Comparison of ENCODE assay signal across 8 mouse cellular contexts in the genomic region with DNA sequence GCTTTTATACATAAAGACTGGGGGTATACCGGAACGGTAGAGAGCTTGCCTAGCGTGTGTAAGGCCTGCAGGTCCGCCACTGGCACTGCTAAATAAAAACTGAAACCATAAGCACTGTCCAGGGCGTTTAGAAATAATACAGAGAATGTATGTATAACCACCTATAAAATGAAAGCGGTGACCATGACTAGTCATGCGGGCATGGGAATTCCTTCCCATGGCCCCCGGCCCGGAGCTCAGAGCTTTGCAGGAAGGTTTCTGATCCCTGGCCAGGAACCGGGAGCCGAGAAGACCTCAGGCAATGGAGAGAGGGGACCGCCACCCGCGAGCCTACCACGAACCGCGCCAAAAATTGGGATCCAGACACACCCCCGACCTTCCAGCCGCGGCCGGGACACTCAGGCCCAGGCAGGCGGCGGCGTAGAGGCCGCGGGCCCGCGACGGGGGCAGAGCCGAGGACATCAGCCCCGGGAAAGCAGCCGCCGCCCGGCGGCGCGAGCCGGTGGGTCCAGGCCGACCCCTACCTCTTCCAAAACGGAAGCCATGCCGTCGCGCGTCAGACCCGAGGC. TPM values are rescaled to one million over a fixed set of nuclear protein-coding genes. Genes with fewer than 3 reads are reported as not detected.
A peak's percentile ranks its signal among the peaks of the same experiment; 100 is the strongest.
DNase-seq lines count a peak whose midpoint lies in the region; ATAC-seq and TF ChIP-seq lines count a peak whose summit lies in the region.

No protein-coding gene starts in this region.

- peak; percentile 78 for ATAC-seq in heart, embryonic 12.5 days (ENCODE audit: insufficient number of reproducible peaks, low FRiP score)
- ATAC-seq in limb, embryonic 15.5 days (ENCODE audit: insufficient number of reproducible peaks, low FRiP score, low TSS enrichment, low read depth): peak; percentile 60; the same call in 1 of the 2 replicates

- peaks cover 44% of the 10 kb centered on the region for H3K79me2 ChIP-seq in CH12.LX (replicated peaks; ENCODE audit: control insufficient read depth, extremely low read depth, insufficient read depth, poor library complexity, severe bottlenecking)

- under 1% methylated on average over 45 of the region's 45 CpGs for WGBS in heart, embryonic 12.5 days
- WGBS in limb, embryonic 15.5 days: under 1% methylated on average over 45 of the region's 45 CpGs

- in situ Hi-C loops in CH12.LX (cut with MboI; ENCODE audit: low pct_ligation_motif_present, low pct_unique_long_range_greater_than_20kb, low sequenced_read_pairs): loop anchor here (25.0 kb wide), 1 partner anchor 525 kb away; no protein-coding TSS in a partner anchor

- H3K9ac ChIP-seq in CH12.LX (ENCODE audit: insufficient read depth, low read depth): peak overlapping the region; percentile 81
- H3K9ac ChIP-seq in heart, embryonic 12.5 days: peak overlapping the region; percentile 88
- H3K9ac ChIP-seq in limb, embryonic 15.5 days: peak overlapping the region; percentile 89

- dilution Hi-C loops in CH12.LX (cut with MboI; ENCODE audit: extremely low pct_ligation_motif_present, extremely low pct_unique_long_range_greater_than_20kb, low sequenced_read_pairs): no loop called here

- DNase-seq in gastrocnemius, adult 18-20 months (ENCODE audit: low spot score): peak; percentile 42
- no peak for DNase-seq in gastrocnemius, postnatal 36 days
- peak; percentile 27 for DNase-seq in CH12.LX (ENCODE audit: extremely low read depth)
- DNase-seq in cerebellum, postnatal 10 days: peak; percentile 84 to 86
- peak; percentile 56 for DNase-seq in naive thymus-derived CD4-positive, alpha-beta T cell, adult 2 months (ENCODE audit: low read depth)
- no peak for DNase-seq in layer of hippocampus, adult 9-11 months

- no peak overlapping the region for H3K4me2 ChIP-seq in CH12.LX (ENCODE audit: insufficient read depth, low read depth, poor library complexity, severe bottlenecking)
- H3K4me2 ChIP-seq in heart, embryonic 12.5 days: peak overlapping the region; percentile 78
- H3K4me2 ChIP-seq in limb, embryonic 15.5 days: peak overlapping the region; percentile 59

- TF ChIP-seq RAD21 in CH12.LX (IDR thresholded peaks at IDR 0.05; ENCODE audit: low read depth, low read length): no peak

- peaks cover 0 to 27% of the 10 kb centered on the region in 2 experiments; a peak in 3 of 4 replicates for H3K4me1 ChIP-seq in CH12.LX (ENCODE audit: control insufficient read depth in 1 of 2, insufficient read depth in 2 of 2)
- H3K4me1 ChIP-seq in heart, embryonic 12.5 days (replicated peaks): peaks cover 11% of the 10 kb centered on the region
- H3K4me1 ChIP-seq in limb, embryonic 15.5 days: peaks cover 11% of the 10 kb centered on the region

- no peak for TF ChIP-seq EP300 in CH12.LX (IDR thresholded peaks at IDR 0.05; ENCODE audit: low read length)

- no peak for TF ChIP-seq CTCF in CH12.LX (conservative IDR thresholded peaks at IDR 0.05 in 1 of 2, IDR thresholded peaks at IDR 0.05 in 1 of 2; ENCODE audit: low read depth in 2 of 2, low read length in 2 of 2)

- TF ChIP-seq POLR2A in CH12.LX (IDR thresholded peaks at IDR 0.05; ENCODE audit: low read depth, low read length): no peak

- H3K36me3 ChIP-seq in CH12.LX (replicated peaks in 1 of 2; ENCODE audit: control insufficient read depth in 1 of 2, insufficient read depth in 1 of 2, low read length in 1 of 2): peaks cover 3 to 17% of the 10 kb centered on the region in 2 experiments
- peaks cover 10% of the 10 kb centered on the region for H3K36me3 ChIP-seq in heart, embryonic 12.5 days
- peaks cover 7% of the 10 kb centered on the region for H3K36me3 ChIP-seq in limb, embryonic 15.5 days

- no peaks in the 10 kb centered on the region for H3K9me3 ChIP-seq in CH12.LX (replicated peaks; ENCODE audit: low read length)
- no peaks in the 10 kb centered on the region for H3K9me3 ChIP-seq in heart, embryonic 12.5 days (replicated peaks)
- H3K9me3 ChIP-seq in limb, embryonic 15.5 days: no peaks in the 10 kb centered on the region

- peak overlapping the region; percentile 68 for H3K27ac ChIP-seq in CH12.LX (ENCODE audit: insufficient read depth, low read depth)
- peak overlapping the region; percentile 97 for H3K27ac ChIP-seq in heart, embryonic 12.5 days (ENCODE audit: poor library complexity, severe bottlenecking)
- H3K27ac ChIP-seq in limb, embryonic 15.5 days: peak overlapping the region; percentile 100

- peak overlapping the region; percentile 78 to 94 (median 92) for H3K4me3 ChIP-seq in CH12.LX (replicated peaks in 1 of 3; ENCODE audit: low read depth in 2 of 3, low read length in 2 of 3, poor library complexity in 1 of 3)
- H3K4me3 ChIP-seq in heart, embryonic 12.5 days: peak overlapping the region; percentile 86
- peak overlapping the region; percentile 92 for H3K4me3 ChIP-seq in limb, embryonic 15.5 days

- intact Hi-C loops in gastrocnemius, postnatal 36 days (cut with DNase I): loop anchor here (1.0 kb wide), 1 partner anchor 17 kb away; the partner anchor contains the start of gene Mrps14

- no peaks in the 10 kb centered on the region for H3K27me3 ChIP-seq in CH12.LX (replicated peaks)
- no peaks in the 10 kb centered on the region for H3K27me3 ChIP-seq in heart, embryonic 12.5 days (replicated peaks)
- no peaks in the 10 kb centered on the region for H3K27me3 ChIP-seq in limb, embryonic 15.5 days

TF ChIP-seq in CH12.LX, 34 proteins besides CTCF, POLR2A, EP300 and RAD21:
- TF ChIP-seq JUN (IDR thresholded peaks at IDR 0.05; ENCODE audit: insufficient read depth, low read depth, low read length): no peak
- 0 out of 2 replicates have a peak, but pooled peaks have one; percentile 27 for TF ChIP-seq RCOR1 (conservative IDR thresholded peaks at IDR 0.05; ENCODE audit: low read depth, low read length)
- TF ChIP-seq SIN3A (IDR thresholded peaks at IDR 0.05; ENCODE audit: low read length): peak; percentile 34; the same call in 1 of the 2 replicates

RNA-seq across cellular contexts. Expression of gene Cacybp, which starts 0.5 kb away (rescaled TPM):
- total RNA-seq in gastrocnemius, adult 18-20 months (2021): 10 to 100 TPM; 55.7 to 56.1 TPM
- total RNA-seq in gastrocnemius, postnatal 36 days (2021): 10 to 100 TPM; 43.8 to 49.1 TPM
- 130 and 174 TPM in 2 replicates for total RNA-seq in CH12.LX (2012; rRNA removed)
- 390 and 459 TPM in 2 replicates for total RNA-seq in CH12.LX (2014; rRNA removed)
- 357 and 459 TPM in 2 replicates for polyA plus RNA-seq in CH12.LX (2012; ENCODE audit: insufficient read length, low read depth)
- polyA plus RNA-seq in heart, embryonic 12.5 days (2016; fragmentation: Nextera tagmentation; extraction: Ambion mirVana): 175 and 181 TPM in 2 replicates
- 182 TPM in 2 replicates for polyA plus RNA-seq in limb, embryonic 15.5 days (2015; fragmentation: Nextera tagmentation; extraction: Ambion mirVana)

RNA-seq across cellular contexts. Expression of gene Mrps14, which starts 17.2 kb away (rescaled TPM):
- total RNA-seq in gastrocnemius, adult 18-20 months (2021): 10 to 100 TPM; 68.9 to 74.9 TPM
- 10 to 100 TPM; 70.9 to 75.9 TPM for total RNA-seq in gastrocnemius, postnatal 36 days (2021)
- total RNA-seq in CH12.LX (2012; rRNA removed) (103 and 107 TPM in 2 replicates), CH12.LX (2014; rRNA removed) (142 and 147 TPM in 2 replicates)
- polyA plus RNA-seq in CH12.LX (2012; ENCODE audit: insufficient read length, low read depth): 103 and 106 TPM in 2 replicates
- 184 and 185 TPM in 2 replicates for polyA plus RNA-seq in heart, embryonic 12.5 days (2016; fragmentation: Nextera tagmentation; extraction: Ambion mirVana)
- polyA plus RNA-seq in limb, embryonic 15.5 days (2015; fragmentation: Nextera tagmentation; extraction: Ambion mirVana): 213 and 240 TPM in 2 replicates

RNA-seq across cellular contexts. Expression of gene Tnn, which starts 58.8 kb away (rescaled TPM):
- total RNA-seq in gastrocnemius, adult 18-20 months (2021): not detected
- not detected for total RNA-seq in gastrocnemius, postnatal 36 days (2021)
- not detected in 2 replicates for total RNA-seq in CH12.LX (2012; rRNA removed)
- not detected in 2 replicates for total RNA-seq in CH12.LX (2014; rRNA removed)
- 0.08 and 0.13 TPM in 2 replicates for polyA plus RNA-seq in CH12.LX (2012; ENCODE audit: insufficient read length, low read depth)
- polyA plus RNA-seq in heart, embryonic 12.5 days (2016; fragmentation: Nextera tagmentation; extraction: Ambion mirVana): 0.06 TPM in 1 of 2 replicates, not detected in the other
- polyA plus RNA-seq in limb, embryonic 15.5 days (2015; fragmentation: Nextera tagmentation; extraction: Ambion mirVana): 7.5 and 10.1 TPM in 2 replicates

Comparison
In these comparisons a context has a peak if more than half of its experiments do, and no peak if none do; other contexts are left out.
1. DNase-seq: peak in gastrocnemius, adult 18-20 months (single experiment), CH12.LX (single experiment), cerebellum, postnatal 10 days (2 of 2) and naive thymus-derived CD4-positive, alpha-beta T cell, adult 2 months (single experiment); none in gastrocnemius, postnatal 36 days (0 of 2) and layer of hippocampus, adult 9-11 months (single experiment).
2. Peak in every context shown above with its lines, with median percentiles within 50 percentile points of each other: H3K27ac ChIP-seq, H3K4me3 ChIP-seq and H3K9ac ChIP-seq.